Mouse (Mus musculus) liver, embryonic 13.5 days (tissue): ENCODE data around the gene AY358078. TPM values are rescaled to one million over a fixed set of nuclear protein-coding genes. Genes with fewer than 3 reads are reported as not detected.
"Not testable (repeated sequence)": the region's sequence is repeated elsewhere in the genome, so short reads cannot be mapped to it uniquely, and the experiment has no call there.

Experiments
- ATAC-seq: fragments of 200-750 bp; cut with Nextera tagmentation; 2 replicates; pipeline ENCODE4 v1.8.0; 2017; ENCODE audit warnings: low read depth, mild to moderate bottlenecking, moderate number of reproducible peaks, moderate library complexity
- DNase-seq: peaks from one replicate; pipeline ENCODE4 v3.0.0; 2022
- H3K27ac ChIP-seq: fragments of 300-500 bp; sonication (generic); 2 replicates; pipeline ENCODE4 v1.5.1; 2015; ENCODE audit warnings: moderate library complexity, mild to moderate bottlenecking, inconsistent platforms
- H3K27me3 ChIP-seq: fragments of 300-500 bp; sonication (generic); 2 replicates; pipeline ENCODE4 v1.6.1; 2015; ENCODE audit warnings: mild to moderate bottlenecking, inconsistent platforms
- H3K36me3 ChIP-seq: fragments of 300-500 bp; sonication (generic); 2 replicates; pipeline ENCODE4 v1.6.1; 2015; ENCODE audit warnings: mild to moderate bottlenecking, inconsistent platforms
- H3K4me1 ChIP-seq: fragments of 300-500 bp; sonication (generic); replicated peaks from 2 replicates; pipeline ENCODE4 v1.6.1; 2015; ENCODE audit warnings: inconsistent platforms
- H3K4me2 ChIP-seq: fragments of 300-500 bp; sonication (generic); 2 replicates; pipeline ENCODE4 v1.6.1; 2015; ENCODE audit warnings: inconsistent platforms, mild to moderate bottlenecking, moderate library complexity
- H3K4me3 ChIP-seq: fragments of 300-500 bp; sonication (generic); replicated peaks from 2 replicates; pipeline ENCODE4 v1.5.1; 2015; ENCODE audit warnings: mild to moderate bottlenecking, inconsistent platforms
- H3K9ac ChIP-seq: fragments of 300-500 bp; sonication (generic); 2 replicates; pipeline ENCODE4 v1.6.1; 2015; ENCODE audit warnings: mild to moderate bottlenecking, inconsistent platforms
- H3K9me3 ChIP-seq: fragments of 300-500 bp; sonication (generic); replicated peaks from 2 replicates; pipeline ENCODE4 v1.6.1; 2016; ENCODE audit warnings: inconsistent platforms
- WGBS: fragments of 180-500 bp; shearing (Covaris S2); methylation state at CpG from one replicate; pipeline ENCODE4 v1.1.7; 2015; ENCODE audit not compliant: insufficient replicate concordance; 5-methylcytosine and 5-hydroxymethylcytosine counted together
- polyA plus RNA-seq: library from polyadenylated mRNA; unstranded; fragments of >200 nt; fragmentation: Nextera tagmentation; extraction: Ambion mirVana; gene quantifications from 2 replicates; pipeline ENCODE4 v1.2.1, GENCODE M21; 2015

Gene AY358078
- polyA plus RNA-seq, 1 experiment from 2014 or later: not detected

DNA sequence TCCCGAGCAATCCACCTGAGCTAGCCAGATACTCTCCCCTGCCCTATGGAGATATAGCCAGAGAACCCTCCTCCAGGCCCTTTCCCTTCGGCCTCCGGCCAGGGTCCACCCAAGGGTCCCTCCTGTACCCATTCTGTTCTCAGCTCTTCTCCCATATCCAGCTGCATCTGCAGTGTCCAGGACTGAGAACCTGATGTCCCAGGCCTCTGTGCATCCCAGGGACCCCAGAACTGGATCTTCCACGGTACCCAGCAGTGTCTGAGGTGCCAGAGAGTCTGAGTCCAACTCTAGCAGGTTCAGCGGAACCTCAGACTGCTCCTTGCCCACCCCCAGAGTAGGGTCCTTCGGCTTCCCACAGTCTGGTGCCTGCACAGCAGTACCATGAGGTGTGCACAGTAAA, 29.3 kb downstream of the AY358078 start:
- no peak for ATAC-seq
- no peaks in the 10 kb centered on the region for H3K36me3 ChIP-seq
- 61% methylated on average over 6 of the region's 6 CpGs for WGBS

GRCm38 (mm10) chr14:51838480-51838879, 38.6 kb downstream of the AY358078 start:
- not testable (repeated sequence) for H3K36me3 ChIP-seq, H3K4me1 ChIP-seq, H3K9me3 ChIP-seq, ATAC-seq, H3K27ac ChIP-seq, H3K4me2 ChIP-seq, DNase-seq, H3K9ac ChIP-seq, H3K27me3 ChIP-seq, H3K4me3 ChIP-seq
- 19% methylated on average over 2 of the region's 2 CpGs for WGBS

More for the DNA sequence above, 29.3 kb downstream of the AY358078 start:
- DNase-seq: no peak
- H3K4me1 ChIP-seq: no peaks in the 10 kb centered on the region
- no peak overlapping the region for H3K27ac ChIP-seq
- H3K9me3 ChIP-seq: no peaks in the 10 kb centered on the region
- no peak overlapping the region for H3K4me3 ChIP-seq
- H3K27me3 ChIP-seq: no peaks in the 10 kb centered on the region
- H3K4me2 ChIP-seq: no peak overlapping the region
- H3K9ac ChIP-seq: no peak overlapping the region

GRCm38 (mm10) chr14:51842250-51842649, 42.4 kb downstream of the AY358078 start:
- H3K27me3 ChIP-seq: no peaks in the 10 kb centered on the region
- 32% methylated on average over 1 of the region's 1 CpGs for WGBS
- no peaks in the 10 kb centered on the region for H3K36me3 ChIP-seq
- DNase-seq (no peak), ATAC-seq (no peak)
- no peak overlapping the region for H3K9ac ChIP-seq
- H3K27ac ChIP-seq: no peak overlapping the region
- no peak overlapping the region for H3K4me2 ChIP-seq
- H3K9me3 ChIP-seq: no peaks in the 10 kb centered on the region
- H3K4me1 ChIP-seq: no peaks in the 10 kb centered on the region
- H3K4me3 ChIP-seq: no peak overlapping the region

DNA sequence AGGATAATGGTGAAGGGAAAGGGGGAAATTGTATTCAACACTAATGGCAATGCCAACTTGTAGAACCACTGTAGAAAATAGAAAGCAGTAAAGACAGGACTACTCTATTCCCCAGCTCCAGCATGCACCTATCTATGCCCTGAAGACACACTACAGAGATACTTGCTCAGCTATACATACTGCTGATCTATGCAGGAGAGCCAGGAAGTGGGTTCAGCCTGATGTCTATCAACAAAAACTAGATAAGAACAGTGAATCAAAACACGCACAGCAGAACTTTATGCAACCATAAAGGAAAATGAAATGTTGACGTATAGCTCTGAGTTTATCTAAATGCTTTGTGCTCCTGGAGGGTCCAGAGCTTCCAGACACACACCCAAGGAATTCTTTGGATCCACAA, 42.9 kb downstream of the AY358078 start:
- no peak for ATAC-seq
- no peaks in the 10 kb centered on the region for H3K27me3 ChIP-seq
- no peaks in the 10 kb centered on the region for H3K36me3 ChIP-seq
- WGBS: 48% methylated on average over 2 of the region's 2 CpGs
- H3K9ac ChIP-seq: no peak overlapping the region
- no peak for DNase-seq
- no peak overlapping the region for H3K27ac ChIP-seq
- H3K4me1 ChIP-seq: no peaks in the 10 kb centered on the region
- H3K4me2 ChIP-seq: no peak overlapping the region
- no peaks in the 10 kb centered on the region for H3K9me3 ChIP-seq
- no peak overlapping the region for H3K4me3 ChIP-seq

DNA sequence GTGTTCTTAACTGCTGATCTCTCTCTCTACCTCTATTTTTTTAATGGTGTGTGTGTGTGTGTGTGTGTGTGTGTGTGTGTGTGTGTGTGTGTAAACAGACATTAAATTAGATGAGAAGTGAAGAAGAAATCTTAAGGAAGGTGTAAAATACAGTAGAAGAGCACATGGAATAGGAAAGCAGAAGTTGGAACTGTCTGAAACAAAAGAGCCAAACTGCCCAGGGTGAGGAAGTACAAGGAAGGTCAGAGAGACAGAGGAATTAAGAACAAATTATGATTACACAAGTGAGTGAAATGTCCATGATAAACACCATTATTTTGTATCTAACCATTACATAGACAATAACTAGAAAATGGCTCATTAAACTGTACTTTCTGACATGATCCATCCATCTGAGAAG, 44.0 kb downstream of the AY358078 start:
- H3K27ac ChIP-seq: no peak overlapping the region
- ATAC-seq (no peak), DNase-seq (no peak)
- no peak overlapping the region for H3K4me3 ChIP-seq
- no peaks in the 10 kb centered on the region for H3K36me3 ChIP-seq
- H3K27me3 ChIP-seq: no peaks in the 10 kb centered on the region
- H3K4me2 ChIP-seq: no peak overlapping the region
- H3K4me1 ChIP-seq: no peaks in the 10 kb centered on the region
- no peak overlapping the region for H3K9ac ChIP-seq
- no peaks in the 10 kb centered on the region for H3K9me3 ChIP-seq

GRCm38 (mm10) chr14:51846566-51846965, 46.7 kb downstream of the AY358078 start:
- H3K9me3 ChIP-seq: no peaks in the 10 kb centered on the region
- no peak overlapping the region for H3K4me2 ChIP-seq
- no peaks in the 10 kb centered on the region for H3K27me3 ChIP-seq
- H3K27ac ChIP-seq: no peak overlapping the region
- DNase-seq (no peak), ATAC-seq (no peak)
- no peaks in the 10 kb centered on the region for H3K36me3 ChIP-seq
- WGBS: 45% methylated on average over 3 of the region's 3 CpGs
- H3K4me1 ChIP-seq: no peaks in the 10 kb centered on the region
- no peak overlapping the region for H3K4me3 ChIP-seq
- no peak overlapping the region for H3K9ac ChIP-seq

DNA sequence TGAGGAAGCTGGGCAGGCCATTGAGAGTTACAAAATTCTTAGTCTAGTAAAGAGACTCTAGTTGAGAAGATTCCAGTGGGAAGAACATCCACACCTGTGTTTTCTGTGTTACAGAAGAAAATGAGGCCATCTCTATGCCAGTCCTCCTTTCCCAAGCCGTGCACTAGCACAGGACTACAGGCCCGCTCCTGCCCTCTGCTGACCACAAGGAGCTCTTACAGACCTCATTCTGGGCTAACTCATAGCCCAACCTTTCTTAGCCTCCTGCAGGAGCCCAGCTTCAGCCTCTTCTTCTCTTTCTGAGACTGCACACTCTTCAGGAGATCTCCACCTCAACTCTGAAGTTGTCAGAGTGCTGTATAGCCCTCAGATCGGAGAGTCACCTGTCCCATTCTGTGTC, 51.2 kb downstream of the AY358078 start:
- H3K36me3 ChIP-seq, H3K4me3 ChIP-seq, H3K4me1 ChIP-seq, DNase-seq, H3K27ac ChIP-seq, H3K9ac ChIP-seq, H3K9me3 ChIP-seq, ATAC-seq, H3K27me3 ChIP-seq, H3K4me2 ChIP-seq: not testable (repeated sequence)
- WGBS: 49% methylated on average over 3 of the region's 3 CpGs

DNA sequence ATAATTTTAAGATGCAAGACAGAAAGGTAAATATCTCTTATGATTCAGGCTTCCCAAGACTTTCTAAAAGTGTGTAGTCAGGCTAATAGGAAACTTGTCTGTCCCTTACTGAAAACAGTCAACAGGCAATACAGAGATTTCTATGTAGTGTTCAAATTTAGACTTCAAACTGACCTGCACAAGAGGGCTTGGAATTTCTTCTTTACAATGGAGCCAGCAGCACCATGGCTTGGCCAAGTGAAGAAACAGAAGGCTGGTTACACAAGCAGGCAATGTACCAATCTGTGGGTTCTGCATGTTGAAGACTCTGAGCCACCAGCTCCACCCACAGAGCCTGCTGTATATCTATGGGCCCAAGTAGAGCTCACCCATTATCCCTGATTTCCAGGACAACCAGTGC, 53.6 kb downstream of the AY358078 start, which contains the start of gene Ear6:
TSS of gene Ear6 (plus strand) at position 301 of the 400 bp plus-strand sequence.
- Histone ChIP-seq H3K4me2 (no peak within 1 kb of the TSS), H3K27me3 (no peaks in the 10 kb centered on the region), H3K9ac (no peak within 1 kb of the TSS), H3K36me3 (no peaks in the 10 kb centered on the region), H3K27ac (no peak within 1 kb of the TSS), H3K4me3 (no peak within 1 kb of the TSS), H3K9me3 (no peaks in the 10 kb centered on the region), H3K4me1 (no peaks in the 10 kb centered on the region)
- ATAC-seq (no peak), DNase-seq (no peak)

DNA sequence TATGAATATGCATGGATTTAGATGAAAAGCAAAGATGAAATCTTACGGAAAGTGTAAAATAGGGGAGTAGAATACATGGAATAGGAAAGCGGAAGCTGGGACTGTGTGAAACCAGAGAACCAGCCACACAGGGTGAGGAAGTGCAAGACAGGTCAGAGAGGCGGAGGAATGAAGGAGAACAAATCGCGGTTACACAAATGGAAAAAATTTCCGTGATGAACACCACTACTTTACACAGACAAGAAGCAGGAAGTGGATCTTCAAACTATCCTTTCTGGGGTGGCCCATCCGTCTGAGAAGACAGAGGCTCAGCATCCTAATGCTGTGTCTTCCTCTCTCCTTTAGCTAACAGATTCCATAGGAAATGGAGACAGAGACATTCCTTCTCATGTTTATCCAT, 55.4 kb downstream of the AY358078 start:
- not testable (repeated sequence) for H3K9ac ChIP-seq, H3K27me3 ChIP-seq, H3K4me1 ChIP-seq, H3K36me3 ChIP-seq, H3K4me2 ChIP-seq, H3K9me3 ChIP-seq, H3K4me3 ChIP-seq, DNase-seq, H3K27ac ChIP-seq, ATAC-seq
- WGBS: 52% methylated on average over 7 of the region's 7 CpGs

DNA sequence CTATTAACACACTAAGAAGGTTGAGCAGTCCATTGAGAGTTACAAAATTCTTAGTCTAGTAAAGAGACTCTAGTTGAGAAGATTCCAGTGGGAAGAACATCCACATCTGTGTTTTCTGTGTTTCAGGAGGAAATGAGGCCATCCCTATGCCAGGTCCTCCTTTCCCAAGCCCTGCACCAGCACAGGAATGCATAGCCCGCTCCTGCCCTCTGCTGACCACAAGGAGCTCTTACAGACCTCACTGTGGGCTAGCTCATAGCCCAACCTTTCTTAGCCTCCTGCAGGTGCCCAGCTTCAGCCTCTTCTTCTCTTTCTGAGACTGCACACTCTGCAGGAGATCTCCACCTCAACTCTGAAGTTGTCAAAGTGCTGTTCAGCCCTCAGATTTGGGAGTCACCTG, 63.8 kb downstream of the AY358078 start:
- ATAC-seq, H3K4me1 ChIP-seq, H3K27me3 ChIP-seq, H3K27ac ChIP-seq, H3K4me2 ChIP-seq, H3K4me3 ChIP-seq, DNase-seq, H3K9me3 ChIP-seq, H3K36me3 ChIP-seq, H3K9ac ChIP-seq: not testable (repeated sequence)
- WGBS: 5% methylated on average over 1 of the region's 1 CpGs

GRCm38 (mm10) chr14:51870756-51871155, 70.9 kb downstream of the AY358078 start:
- Histone ChIP-seq H3K9me3 (no peaks in the 10 kb centered on the region), H3K27ac (no peak overlapping the region), H3K4me3 (no peak overlapping the region), H3K27me3 (0 out of 2 replicates have a peak, but pooled peaks cover 3% of the 10 kb centered on the region), H3K4me2 (no peak overlapping the region), H3K36me3 (no peaks in the 10 kb centered on the region), H3K4me1 (no peaks in the 10 kb centered on the region), H3K9ac (no peak overlapping the region)
- DNase-seq (no peak), ATAC-seq (no peak)
- WGBS: 39% methylated on average over 2 of the region's 2 CpGs

- no peak overlapping the region for H3K4me3 ChIP-seq
- ATAC-seq (no peak), DNase-seq (no peak)
- no peak overlapping the region for H3K27ac ChIP-seq
- no peaks in the 10 kb centered on the region for H3K4me1 ChIP-seq
- no peak overlapping the region for H3K4me2 ChIP-seq
- WGBS: 65% methylated on average over 9 of the region's 9 CpGs
- H3K36me3 ChIP-seq: no peaks in the 10 kb centered on the region
- H3K27me3 ChIP-seq: 0 out of 2 replicates have a peak, but pooled peaks cover 3% of the 10 kb centered on the region
- H3K9ac ChIP-seq: no peak overlapping the region
- H3K9me3 ChIP-seq: no peaks in the 10 kb centered on the region
Observed at GRCm38 (mm10) chr14:51871741-51872140, 71.9 kb downstream of the AY358078 start.
